Mouse (Mus musculus) heart, adult 2 months (tissue): Measurements from ENCODE around the gene Gfod1.

Source experiments
- CTCF ChIP-seq: fragments of 200-600 bp; IDR thresholded peaks from 2 replicates; pipeline ENCODE4 v1.8.1; 2022; ENCODE audit warnings: antibody characterized with exemption, mild to moderate bottlenecking, moderate library complexity
- POLR2A ChIP-seq: fragments of 200-500 bp; IDR thresholded peaks from 2 replicates; pipeline ENCODE4 v1.6.1; 2011; ENCODE audit warnings: mild to moderate bottlenecking, low read depth, low read length, control low read depth; ENCODE audit not compliant: insufficient read depth

DNA sequence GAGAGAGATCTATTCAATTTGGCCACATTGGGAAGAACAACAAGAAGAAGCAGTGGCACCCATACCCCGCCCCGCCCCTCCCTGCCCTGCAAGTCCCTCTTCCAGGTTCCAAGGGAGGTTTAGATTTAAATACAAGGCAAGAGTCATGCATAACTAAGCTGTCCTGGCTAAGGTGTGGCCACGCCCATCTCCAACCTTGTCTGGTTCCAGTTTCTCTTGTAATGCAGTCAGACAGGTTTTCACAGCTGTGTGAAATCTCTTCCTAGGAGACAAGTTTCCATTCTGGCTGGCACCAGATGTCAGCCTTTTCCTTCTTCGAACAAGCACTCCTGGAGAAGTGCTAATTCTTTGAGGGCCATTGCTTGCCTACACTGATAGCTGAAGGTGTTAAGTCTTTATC lies 11.1 kb downstream of the Gfod1 start:
- TF ChIP-seq CTCF (no peak), POLR2A (no peak)
